Mouse (Mus musculus) cerebellum, adult 9-10 months (tissue): ENCODE results near the gene Slc7a4.
A peak's percentile ranks its signal among the peaks of the same experiment; 100 is the strongest.
"Not testable (repeated sequence)": the region's sequence is repeated elsewhere in the genome, so short reads cannot be mapped to it uniquely, and the experiment has no call there.

Experiments used
- DNase-seq: peaks from one replicate; pipeline ENCODE4 v3.0.0; 2022

The Slc7a4 gene

DNA sequence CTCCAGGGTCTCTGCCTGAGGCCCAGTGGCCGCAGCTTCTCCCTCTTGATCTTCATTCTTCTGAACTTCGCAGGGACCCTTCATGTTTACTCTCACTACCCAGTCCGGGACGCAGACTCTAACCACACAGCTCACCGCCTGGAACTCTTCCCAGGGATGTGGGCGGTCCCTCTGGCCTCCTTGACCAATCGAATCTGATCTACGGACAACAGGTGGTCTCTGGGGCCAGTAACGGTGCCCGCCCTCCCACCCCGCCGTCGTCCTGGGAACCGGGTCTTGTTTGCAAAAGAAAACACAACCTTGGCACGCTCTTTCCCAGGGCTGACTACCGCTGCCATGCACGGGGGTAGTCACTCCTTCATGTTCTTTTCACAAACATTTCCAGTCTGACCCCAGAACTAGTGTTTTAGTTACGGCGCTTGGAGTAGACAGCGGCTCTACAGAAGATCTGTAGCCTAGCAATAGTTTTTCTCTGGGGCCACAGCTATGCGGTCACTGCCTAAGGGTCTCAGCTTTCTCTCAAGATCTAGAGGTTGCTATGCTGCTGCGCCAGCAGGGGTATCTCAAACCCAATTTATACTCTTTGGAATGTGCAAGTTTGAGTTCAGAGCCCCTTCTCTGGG, 21.8 kb downstream of the Slc7a4 start, which contains the start of gene Lrrc74b:
TSS of gene Lrrc74b (minus strand) at position 120 of the 623 bp plus-strand sequence.
- DNase-seq, result peak; percentile 20

DNA sequence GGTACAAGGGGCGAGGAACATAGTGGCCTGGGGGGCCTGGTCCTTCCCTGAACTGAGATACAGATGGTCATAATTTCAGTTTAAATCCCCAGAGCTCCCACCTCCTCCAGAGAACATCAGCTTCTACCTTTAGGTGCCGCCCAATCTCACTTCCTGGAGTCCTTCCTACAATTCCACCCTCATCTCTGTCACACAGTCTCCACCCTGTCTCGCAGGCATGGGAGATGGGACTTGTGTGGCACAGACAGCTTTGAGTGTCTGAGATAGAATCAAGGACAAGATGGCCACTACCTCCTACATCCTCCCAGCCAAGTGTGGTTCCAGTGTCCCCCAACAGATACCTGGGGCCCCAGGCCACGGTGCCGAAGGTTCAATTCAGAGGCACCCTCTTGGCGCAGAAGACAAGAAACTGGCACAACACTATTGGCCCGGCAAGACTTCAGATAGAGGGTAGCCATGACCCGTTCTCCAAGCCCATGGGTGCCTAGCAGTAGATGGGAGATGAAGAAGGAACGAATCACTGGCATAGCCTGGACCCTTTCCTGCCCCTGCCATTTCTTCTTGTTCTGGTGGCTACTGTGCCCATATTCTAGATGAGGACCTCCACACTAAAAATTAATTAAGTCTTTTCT, 23.5 kb downstream of the Slc7a4 start:
- no peak for DNase-seq

DNA sequence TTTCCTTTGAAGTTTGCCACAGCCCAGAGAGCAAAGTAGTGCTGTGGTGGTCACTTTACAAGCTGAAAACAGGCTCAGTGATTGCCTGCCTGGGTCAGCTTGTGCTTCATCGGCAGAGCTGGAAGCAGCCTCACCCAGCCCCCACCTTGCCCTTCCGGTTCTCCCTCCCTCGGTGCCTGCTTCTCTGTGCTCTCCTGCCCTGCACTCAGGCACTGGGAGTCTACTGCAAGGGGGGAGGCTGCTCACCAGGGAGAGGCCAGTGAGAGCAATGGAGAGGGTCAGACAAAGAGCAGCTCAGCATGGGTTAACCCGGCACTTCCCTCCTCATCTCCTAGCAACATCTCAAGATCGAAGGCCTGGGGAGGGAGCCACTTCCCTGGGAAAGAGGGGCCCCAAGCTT, 24.2 kb downstream of the Slc7a4 start:
- no peak for DNase-seq

DNA sequence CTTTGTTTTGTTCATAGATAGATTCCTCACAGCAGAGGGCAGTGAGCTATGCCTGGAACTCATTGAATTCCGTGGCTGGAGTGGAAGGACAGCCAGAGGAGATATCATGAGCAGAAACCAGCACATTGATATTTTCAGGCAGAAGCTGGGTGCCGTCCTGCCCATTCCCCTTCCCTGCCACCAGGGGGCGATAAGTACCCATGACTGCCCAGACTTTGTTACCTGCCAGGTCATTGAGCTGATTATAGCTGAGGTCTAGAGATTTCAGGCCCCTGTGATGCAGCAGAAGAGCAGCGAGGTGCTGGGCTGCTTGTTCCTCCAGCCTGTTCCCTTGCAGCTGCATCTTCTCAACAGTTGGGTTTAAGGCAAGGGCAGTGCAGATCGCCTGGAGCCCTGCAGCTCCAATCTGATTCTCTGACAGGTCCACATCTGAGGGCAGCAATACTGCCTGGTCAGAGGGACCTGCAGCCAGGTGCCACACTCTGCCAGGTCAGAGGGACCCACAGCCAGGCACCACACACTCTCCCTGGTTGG, 25.0 kb downstream of the Slc7a4 start:
- DNase-seq, result peak; percentile 81

DNA sequence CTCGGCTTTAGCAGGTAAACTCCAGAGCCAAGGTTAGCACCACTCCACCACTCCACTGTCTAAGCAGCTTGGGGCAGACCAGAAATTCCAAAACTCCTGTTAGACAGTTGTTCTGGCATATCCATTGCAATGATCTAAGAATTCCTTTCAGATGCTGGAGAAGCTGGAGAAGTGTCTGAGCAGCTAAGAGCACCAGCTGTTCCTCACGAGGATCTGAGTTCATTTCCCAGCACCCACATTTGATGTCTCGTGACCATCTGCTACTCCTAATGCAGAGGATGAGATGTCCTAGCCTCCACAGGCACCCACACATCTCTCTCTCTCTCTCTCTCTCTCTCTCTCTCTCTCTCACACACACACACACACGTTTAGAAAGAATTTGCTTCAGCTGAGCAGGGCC, 26.1 kb downstream of the Slc7a4 start:
- no peak for DNase-seq

DNA sequence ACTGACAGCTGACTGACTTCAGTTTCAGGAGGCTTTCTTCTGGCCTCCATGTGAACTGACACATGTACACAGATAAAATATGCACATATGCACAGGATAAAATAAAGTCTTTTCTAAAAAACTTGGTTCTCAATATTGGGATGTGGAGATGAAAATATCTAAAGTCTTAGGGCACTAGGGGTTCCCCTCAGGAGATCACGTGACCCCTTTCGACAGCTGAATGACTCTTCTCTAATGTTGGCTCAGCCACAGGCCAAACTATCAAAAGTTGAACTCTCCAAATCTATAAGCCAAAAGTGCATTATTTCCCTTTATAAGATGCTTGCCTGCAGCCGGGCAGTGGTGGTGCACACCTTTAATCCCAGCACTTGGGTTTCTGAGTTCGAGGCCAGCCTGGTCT, 26.8 kb downstream of the Slc7a4 start:
- DNase-seq, result no peak

DNA sequence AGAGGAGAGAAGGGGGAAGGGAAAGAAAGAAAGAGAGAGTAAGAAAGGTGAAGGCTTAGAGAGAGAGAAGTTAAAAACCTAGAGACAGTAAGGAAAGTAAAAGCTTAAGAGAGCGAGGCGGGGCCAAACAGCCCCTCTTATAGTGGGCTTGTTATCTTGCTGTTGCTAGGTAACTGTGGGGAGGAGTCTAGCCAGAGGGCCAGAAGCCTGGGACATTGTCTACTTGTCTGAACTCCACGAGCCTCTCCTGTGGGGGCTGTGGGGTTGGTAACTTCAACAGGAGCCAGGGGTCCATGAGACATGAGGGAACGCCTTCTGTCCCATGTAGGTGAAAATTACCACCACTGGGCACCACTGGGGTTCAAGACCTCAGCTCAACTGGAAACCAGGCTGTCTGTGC, 28.3 kb downstream of the Slc7a4 start:
- not testable (repeated sequence) for DNase-seq

DNA sequence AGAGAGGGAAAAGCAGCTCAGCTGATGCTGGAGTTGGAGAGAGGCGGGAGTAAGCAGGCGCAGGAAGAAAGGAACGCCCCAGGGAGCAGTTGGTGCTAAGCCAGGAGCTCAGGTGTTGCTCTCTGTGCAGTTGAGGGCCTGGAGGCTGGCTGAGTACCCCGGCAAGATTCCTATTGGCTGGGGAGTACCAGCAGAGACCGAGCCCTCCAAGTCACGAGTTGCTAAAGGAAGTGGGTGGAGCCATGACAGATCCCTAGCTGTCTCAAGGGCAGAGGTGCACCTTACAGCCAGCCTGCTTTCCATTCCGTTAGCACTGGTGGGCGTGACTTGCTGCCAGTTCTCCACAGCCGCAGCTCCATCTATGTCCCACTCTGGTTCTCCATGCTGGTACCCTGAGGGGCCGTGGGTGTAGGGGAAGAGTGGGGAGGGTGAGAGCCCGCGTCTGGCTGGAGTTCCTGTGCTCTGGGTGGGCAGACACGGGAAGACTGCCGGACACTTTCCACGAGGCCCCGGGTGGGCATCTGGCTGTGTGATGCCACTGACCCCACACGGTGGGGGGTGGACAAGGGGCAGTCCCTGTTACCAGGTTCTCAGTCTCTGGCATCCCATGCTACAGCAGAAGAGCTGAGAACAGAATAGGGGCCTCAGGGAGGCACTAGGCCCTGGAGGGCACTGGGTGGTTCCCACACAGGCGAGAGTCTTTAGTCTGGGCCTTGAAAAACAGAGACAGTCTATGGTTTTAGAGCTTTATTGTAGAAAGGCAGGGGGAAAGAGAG, 28.9 kb downstream of the Slc7a4 start:
- DNase-seq, result no peak

DNA sequence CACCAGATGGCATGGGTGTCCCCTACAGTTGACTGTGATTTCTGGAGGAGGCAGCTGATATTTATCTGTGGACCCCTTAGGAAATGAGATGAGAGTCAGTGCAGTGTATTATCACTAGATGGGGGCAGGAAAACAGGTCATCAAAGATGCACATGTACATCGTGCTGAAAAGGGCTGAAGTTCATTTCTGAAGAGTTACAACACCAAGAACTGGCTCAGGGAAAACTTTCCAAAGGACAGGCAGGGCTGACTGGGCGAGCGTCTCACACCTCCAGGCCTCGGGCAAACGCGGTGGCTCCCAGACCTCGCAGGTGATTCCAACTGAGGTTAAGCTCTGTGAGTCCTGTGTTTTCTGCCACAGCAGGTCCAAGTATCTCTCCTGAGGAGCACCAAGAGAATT, 30.2 kb downstream of the Slc7a4 start:
- no peak for DNase-seq

DNA sequence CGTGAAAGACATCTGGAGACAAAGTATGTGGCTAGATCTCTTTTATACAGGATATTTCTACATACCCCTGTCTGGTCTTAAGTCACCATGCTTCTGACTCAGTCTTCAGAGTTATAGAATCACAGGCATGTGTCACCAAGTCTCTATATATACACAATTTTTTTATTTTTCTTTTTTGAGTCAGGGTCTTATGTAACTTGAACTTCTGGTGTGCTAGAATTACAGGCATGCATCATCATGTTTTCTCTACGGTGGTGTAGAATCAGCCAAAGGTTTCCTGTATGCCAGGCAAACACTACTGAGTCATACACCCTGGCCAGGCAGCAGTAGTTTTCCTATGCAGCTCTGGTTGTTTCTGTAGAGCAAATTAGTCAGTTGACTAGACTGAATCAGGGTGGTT, 40.4 kb downstream of the Slc7a4 start:
- DNase-seq, result no peak

DNA sequence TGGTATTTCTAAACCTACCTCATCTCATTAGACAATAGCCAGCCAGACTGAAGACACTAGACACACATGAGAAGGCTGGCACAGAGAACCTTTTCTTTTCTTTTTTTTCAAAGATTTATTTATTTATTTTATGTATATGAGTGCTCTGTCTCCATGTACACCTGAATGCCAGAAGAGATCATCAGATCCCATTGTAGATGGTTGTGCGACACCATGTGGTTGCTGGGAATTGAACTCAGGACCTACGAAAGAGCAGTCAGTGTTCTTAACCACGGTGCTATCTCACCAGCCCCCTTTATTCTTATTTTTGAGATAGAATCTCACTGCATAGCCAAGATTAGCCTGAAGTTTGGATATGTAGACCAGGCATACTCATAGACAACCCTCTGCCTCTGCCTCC, 46.4 kb downstream of the Slc7a4 start:
- DNase-seq, result no peak

DNA sequence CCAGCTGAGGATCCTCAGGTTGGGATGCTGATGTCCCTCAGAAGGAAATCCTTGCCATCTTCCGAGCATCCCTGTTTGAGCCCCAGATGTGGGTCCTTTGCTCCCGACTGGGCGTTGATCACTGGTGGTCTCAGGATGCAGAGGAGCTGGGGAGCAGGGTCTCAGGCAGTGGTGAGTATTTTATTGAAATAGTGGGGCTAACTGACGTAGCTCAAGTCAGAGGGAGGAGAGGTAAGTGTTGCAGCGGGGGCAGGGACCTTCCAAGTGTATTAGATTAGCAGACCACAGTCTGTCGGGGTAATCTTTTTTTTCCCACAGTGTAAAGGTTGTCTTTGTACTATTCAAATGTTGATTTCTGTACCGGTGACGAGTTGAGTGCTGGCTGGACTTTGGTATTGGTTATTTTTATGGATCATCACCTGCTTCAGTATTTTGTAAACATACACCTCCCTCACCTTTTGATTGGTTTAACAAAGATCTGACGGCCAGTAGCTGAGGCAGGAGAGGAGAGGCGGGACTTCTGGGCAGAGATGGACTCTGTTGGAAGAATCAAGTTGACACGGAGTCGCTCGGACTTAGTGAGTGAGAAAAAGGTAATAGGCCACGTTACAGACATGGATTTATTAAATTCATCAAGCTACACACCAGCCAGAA, 50.2 kb downstream of the Slc7a4 start:
- DNase-seq, result no peak

DNA sequence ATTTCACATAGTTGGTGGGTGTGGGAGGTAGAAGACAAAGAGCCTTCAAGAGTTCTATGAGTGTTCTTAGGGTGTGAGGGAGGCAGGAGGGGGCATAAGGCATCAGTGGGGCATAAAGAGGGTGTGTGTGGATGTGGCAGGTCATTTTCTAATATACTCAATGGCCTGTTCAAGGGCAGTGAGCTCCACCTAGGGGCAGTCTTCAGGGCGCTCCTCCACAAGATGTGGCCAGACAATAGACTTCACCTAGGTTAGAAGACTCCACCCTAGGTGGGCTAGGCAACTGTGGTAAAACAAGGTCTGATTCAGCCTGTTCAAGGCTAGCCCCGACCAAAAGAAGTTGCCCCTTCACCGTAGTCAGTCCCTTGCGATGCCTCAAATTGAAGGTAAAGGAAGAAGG, 50.7 kb downstream of the Slc7a4 start:
- DNase-seq, result peak; percentile 54

DNA sequence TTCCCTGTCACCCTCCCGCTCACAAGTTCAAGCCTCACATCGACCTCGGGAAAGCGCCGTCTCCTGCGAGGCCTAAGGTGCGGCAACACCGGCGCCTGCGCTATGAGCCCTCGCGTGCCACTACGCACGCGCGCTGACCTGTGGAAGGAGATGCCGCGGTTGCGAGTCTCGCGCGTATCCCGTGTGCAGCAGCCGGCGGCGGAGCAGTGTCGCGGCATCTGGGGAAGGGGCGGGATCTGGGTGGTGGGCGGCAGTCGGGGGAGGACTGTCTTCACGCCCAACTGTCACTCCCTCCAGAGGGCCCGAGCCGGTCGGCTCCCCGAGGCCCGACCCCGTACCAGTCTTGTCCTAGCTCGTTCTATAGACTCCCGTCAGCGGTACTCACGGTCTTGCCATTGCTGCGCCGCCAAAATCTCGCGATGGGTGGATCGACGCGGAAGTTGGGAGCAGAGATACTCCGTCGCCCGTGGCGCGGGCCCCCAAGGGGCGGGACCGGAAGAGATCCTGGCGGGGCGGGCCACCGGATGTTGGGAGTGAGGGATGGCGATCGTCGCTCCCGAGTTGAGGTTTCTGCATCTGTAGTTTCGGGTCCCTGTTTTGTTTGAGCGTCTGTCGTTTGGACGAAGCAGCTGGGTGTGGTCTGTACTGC, 52.2 kb downstream of the Slc7a4 start, which contains the start of gene Thap7:
TSS of gene Thap7 (minus strand) at position 497 of the 649 bp plus-strand sequence.
- peak; percentile 95 for DNase-seq

DNA sequence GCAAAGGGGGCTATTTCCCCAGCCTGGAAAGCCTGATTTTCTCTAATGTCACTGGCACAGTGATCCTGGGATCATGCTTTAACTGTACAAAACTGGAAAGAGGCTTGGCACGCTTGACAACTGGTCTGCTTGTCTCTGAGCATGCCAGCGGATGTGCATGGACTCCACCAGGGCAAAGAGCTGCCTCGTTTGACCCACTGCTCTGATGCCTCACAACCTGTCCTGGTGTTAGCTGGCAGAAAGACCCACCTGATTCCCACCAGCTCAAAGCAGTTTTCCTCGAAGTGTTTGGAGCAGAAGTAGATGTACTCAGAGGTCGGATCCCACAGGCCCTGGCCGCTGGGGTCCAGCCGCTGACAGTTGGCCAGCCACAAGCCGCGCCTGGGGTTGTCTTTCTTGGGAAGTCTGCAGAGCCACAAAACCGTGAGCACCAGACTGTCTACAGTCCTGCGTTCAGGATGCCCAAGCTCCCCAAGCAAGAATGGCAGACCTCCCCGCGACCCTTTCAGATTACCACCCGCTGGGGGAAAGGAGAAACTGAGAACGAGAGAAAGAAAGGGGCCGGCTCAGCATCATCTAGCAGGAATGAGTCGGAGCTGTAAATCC, 52.9 kb downstream of the Slc7a4 start:
- no peak for DNase-seq

DNA sequence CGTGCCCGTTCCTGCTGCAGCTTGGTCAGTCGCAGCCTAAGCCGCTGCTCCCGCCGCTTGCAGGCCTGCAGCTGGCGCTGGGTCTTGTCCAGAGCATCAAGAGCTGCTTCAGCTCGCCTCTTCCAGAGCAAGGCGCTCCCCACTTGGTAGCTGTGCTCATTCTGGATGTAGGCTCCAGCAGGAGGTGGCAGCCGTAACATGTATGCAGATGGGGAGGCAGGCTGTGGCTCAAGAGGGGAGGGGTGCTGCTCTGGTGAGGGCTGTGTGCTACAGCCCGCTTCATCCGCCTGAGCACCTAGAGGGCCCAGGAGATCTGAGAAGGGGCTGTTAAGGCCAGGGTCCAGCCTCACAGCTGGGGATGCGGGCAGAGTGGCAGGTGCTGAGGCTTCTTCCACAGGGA, 54.7 kb downstream of the Slc7a4 start:
- DNase-seq, result no peak

DNA sequence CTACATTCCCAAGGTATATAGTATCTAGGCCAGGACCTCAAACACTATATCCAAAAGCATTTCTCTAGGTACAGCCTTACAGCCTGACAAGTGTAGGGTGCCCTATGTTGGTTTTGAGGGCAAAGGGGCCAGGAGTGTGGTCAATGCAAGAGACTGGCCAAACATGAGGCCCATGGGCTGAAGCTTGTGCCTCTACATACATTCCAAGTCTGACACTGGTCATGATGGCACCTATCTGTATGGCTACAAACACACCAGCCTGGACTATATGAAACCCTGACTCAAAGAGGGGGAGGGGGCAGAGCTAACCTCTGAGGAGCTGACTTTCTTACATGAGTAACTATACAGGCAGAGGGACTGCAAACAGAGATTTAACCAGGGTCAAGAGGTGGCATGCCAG, 55.4 kb downstream of the Slc7a4 start:
- peak; percentile 6 for DNase-seq

DNA sequence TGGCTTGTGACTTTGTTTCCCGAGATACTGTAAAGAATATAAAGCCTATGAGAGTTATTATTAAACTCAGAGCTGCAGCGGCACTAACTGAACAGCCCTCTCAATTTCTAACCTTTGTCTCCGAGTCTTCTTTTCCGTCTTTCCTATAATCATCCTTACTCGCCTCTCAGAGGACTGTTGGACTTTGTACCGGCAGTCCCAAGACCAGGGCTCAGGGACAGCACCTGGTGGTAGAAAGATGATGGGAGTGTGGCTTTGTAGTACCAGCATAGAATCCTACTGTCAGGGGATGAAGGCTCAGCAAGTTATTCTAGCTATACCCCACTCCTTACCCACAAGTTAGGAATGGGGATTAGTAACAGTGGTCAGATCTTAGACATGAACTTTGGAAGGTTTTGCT, 56.8 kb downstream of the Slc7a4 start:
- DNase-seq, result peak; percentile 1

DNA sequence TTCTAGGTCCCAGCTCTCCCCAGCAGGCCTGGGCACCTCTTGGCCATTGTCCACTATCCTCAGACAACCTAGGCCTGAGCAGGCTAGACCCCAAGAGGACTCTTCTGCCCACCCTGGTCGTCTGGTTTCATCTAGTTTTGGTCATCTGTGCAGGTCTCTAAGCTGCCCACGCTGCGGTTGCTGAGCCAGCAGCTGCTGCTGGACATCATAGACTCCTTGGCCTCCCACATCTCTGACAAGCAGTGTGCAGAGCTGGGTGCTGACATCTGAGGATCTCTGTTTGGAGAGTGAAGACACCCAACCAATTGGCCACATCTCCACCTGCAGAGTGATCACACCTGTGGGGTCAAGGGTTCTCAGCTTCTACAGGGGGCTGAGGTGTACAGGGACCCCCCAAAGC, 57.5 kb downstream of the Slc7a4 start:
- peak; percentile 4 for DNase-seq

DNA sequence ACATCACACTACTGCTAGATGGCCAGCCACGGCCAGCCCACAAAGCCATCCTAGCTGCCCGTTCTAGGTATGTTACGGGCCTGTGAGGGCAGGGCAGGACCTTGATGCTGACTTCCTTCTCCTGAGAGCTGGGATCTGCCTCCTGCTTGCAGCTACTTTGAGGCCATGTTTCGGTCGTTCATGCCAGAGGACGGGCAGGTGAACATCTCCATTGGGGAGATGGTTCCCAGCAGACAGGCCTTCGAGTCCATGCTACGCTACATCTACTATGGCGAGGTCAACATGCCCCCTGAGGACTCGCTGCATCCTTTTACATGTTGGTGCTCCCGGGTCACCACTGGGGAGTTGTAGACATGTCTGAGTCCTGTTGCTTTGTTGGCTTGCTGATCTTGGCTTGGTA, 58.9 kb downstream of the Slc7a4 start:
- DNase-seq, result peak; percentile 2
